Mouse (Mus musculus) brown adipose tissue, adult 24 weeks (tissue): ENCODE measurements around the gene Cetn2. TPM values are rescaled to one million over a fixed set of nuclear protein-coding genes. Genes with fewer than 3 reads are reported as not detected.

Experiments
- H3K27ac ChIP-seq: fragments of 200-500 bp; replicated peaks from 2 replicates; pipeline ENCODE4 v1.5.1; 2012; ENCODE audit warnings: low read depth, mild to moderate bottlenecking, low read length
- H3K4me1 ChIP-seq: fragments of 200-500 bp; 2 replicates; pipeline ENCODE4 v1.6.1; 2012; ENCODE audit warnings: low read length, mixed read lengths; ENCODE audit not compliant: control insufficient read depth, insufficient read depth, insufficient read length
- H3K4me3 ChIP-seq: fragments of 200-500 bp; 2 replicates; pipeline ENCODE4 v1.5.1; 2012; ENCODE audit warnings: low read depth, mild to moderate bottlenecking, low read length, moderate library complexity; ENCODE audit not compliant: insufficient read depth
- polyA plus RNA-seq: library from polyadenylated mRNA; stranded (reverse); fragments of >200 nt; gene quantifications from 2 replicates; pipeline ENCODE4 v1.2.4, GENCODE M21; 2012; ENCODE audit not compliant: missing spikeins, insufficient read depth, insufficient read length

The Cetn2 gene
- 40.1 and 42.6 TPM in 2 replicates for polyA plus RNA-seq

- Histone ChIP-seq H3K4me3 (peak within 1 kb of the TSS; percentile 83), H3K4me1 (peaks cover 2% of the 10 kb centered on the region; the same call in 1 of the 2 replicates), H3K27ac (peak within 1 kb of the TSS; percentile 31)
Measured at GRCm38 (mm10) chrX:72917884-72918681, at the start of gene Cetn2, which contains the start of gene Nsdhl. Cetn2 (minus strand) TSS chrX:72918411. Nsdhl (plus strand) TSS chrX:72918557.

GRCm38 (mm10) chrX:72962743-72963142 lies 44.5 kb upstream of the Cetn2 start:
- Histone ChIP-seq H3K4me3 (no peak overlapping the region), H3K27ac (no peak overlapping the region), H3K4me1 (no peaks in the 10 kb centered on the region)

GRCm38 (mm10) chrX:72961511-72961910 lies 43.3 kb upstream of the Cetn2 start:
- peak overlapping the region; percentile 40 for H3K27ac ChIP-seq
- no peak overlapping the region for H3K4me3 ChIP-seq
- H3K4me1 ChIP-seq: no peaks in the 10 kb centered on the region

GRCm38 (mm10) chrX:72960431-72960830 lies 42.2 kb upstream of the Cetn2 start:
- Histone ChIP-seq H3K4me1 (no peaks in the 10 kb centered on the region), H3K27ac (no peak overlapping the region), H3K4me3 (no peak overlapping the region)

- Histone ChIP-seq H3K4me3 (no peak overlapping the region), H3K27ac (no peak overlapping the region), H3K4me1 (no peaks in the 10 kb centered on the region)
Measured at GRCm38 (mm10) chrX:72956486-72956885, 38.3 kb upstream of the Cetn2 start.

GRCm38 (mm10) chrX:72953464-72953863 lies 35.3 kb upstream of the Cetn2 start:
- Histone ChIP-seq H3K27ac (no peak overlapping the region), H3K4me1 (no peaks in the 10 kb centered on the region), H3K4me3 (no peak overlapping the region)

GRCm38 (mm10) chrX:72921391-72921790 lies 3.2 kb upstream of the Cetn2 start:
- Histone ChIP-seq H3K4me1 (peaks cover 2% of the 10 kb centered on the region; the same call in 1 of the 2 replicates), H3K27ac (no peak overlapping the region), H3K4me3 (no peak overlapping the region)

GRCm38 (mm10) chrX:72918682-72919059 lies 460 bp upstream of the Cetn2 start:
- Histone ChIP-seq H3K4me1 (peaks cover 2% of the 10 kb centered on the region; the same call in 1 of the 2 replicates), H3K4me3 (peak overlapping the region; percentile 72), H3K27ac (peak overlapping the region; percentile 31; the same call in 1 of the 2 replicates)

- H3K4me3 ChIP-seq: no peak overlapping the region
- H3K4me1 ChIP-seq: no peaks in the 10 kb centered on the region
- H3K27ac ChIP-seq: no peak overlapping the region
Measured at GRCm38 (mm10) chrX:72911611-72912010, 6.6 kb downstream of the Cetn2 start.

GRCm38 (mm10) chrX:72908404-72908741 lies 9.8 kb downstream of the Cetn2 start:
- no peak overlapping the region for H3K27ac ChIP-seq
- no peak overlapping the region for H3K4me3 ChIP-seq
- H3K4me1 ChIP-seq: no peaks in the 10 kb centered on the region

GRCm38 (mm10) chrX:72907619-72908403 lies 10.4 kb downstream of the Cetn2 start:
- Histone ChIP-seq H3K4me1 (no peaks in the 10 kb centered on the region), H3K4me3 (no peak overlapping the region), H3K27ac (no peak overlapping the region)

- H3K4me3 ChIP-seq: no peak overlapping the region
- no peaks in the 10 kb centered on the region for H3K4me1 ChIP-seq
- no peak overlapping the region for H3K27ac ChIP-seq
Measured at GRCm38 (mm10) chrX:72902530-72902929, 15.7 kb downstream of the Cetn2 start.

GRCm38 (mm10) chrX:72896055-72896437 lies 22.2 kb downstream of the Cetn2 start:
- no peaks in the 10 kb centered on the region for H3K4me1 ChIP-seq
- H3K4me3 ChIP-seq: no peak overlapping the region
- no peak overlapping the region for H3K27ac ChIP-seq

- no peak overlapping the region for H3K27ac ChIP-seq
- no peak overlapping the region for H3K4me3 ChIP-seq
- H3K4me1 ChIP-seq: no peaks in the 10 kb centered on the region
Measured at GRCm38 (mm10) chrX:72895388-72896054, 22.7 kb downstream of the Cetn2 start.
